Comparison of ENCODE assay signal across 8 mouse cellular contexts in the genomic region with DNA sequence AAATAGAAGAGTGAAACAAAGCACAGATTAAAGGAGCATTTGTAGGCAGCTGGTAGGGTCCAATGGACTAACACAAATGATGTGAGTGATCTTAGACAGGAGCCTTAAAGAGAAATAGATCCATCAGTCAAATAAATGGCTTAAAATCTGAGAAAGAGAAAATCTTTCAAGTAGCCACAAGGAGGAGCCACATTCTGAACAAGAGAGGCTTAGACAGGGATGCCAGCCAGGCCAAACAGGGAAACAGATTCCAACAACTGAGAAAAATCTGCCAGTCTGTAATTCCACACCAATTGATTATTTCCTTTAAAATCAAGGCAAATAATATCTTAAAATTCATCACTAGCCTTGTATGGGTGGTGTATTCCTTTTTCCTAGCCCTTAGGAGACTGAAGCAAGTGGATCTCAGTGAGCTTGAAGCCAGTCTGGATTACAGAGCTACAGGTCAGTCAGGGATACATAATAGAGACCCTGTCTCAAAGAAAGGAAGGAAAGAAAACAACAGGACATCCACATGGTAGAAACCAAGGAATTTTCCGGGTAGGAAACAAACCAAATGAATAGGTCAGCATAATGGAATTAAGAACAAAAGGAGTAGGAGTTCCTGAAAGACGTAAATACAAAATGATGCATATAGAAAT. TPM values are rescaled to one million over a fixed set of nuclear protein-coding genes. Genes with fewer than 3 reads are reported as not detected.
DNase-seq lines count a peak whose midpoint lies in the region; ATAC-seq and TF ChIP-seq lines count a peak whose summit lies in the region.

No protein-coding gene starts in this region.

- 80% methylated on average over 2 of the region's 2 CpGs for WGBS in heart, postnatal 0 days

- TF ChIP-seq CTCF in heart, postnatal 0 days (IDR thresholded peaks at IDR 0.05; ENCODE audit: low read depth), result peak; percentile 52

- DNase-seq in heart, postnatal 0 days (ENCODE audit: low spot score), result peak; percentile 75
- no peak for DNase-seq in heart, adult 11 months
- peak; percentile 53 for DNase-seq in CD4-positive, CD25-positive, alpha-beta regulatory T cell, adult 2 months (ENCODE audit: low read depth, low spot score)
- DNase-seq in cerebellum, adult 11-12 months, result peak; percentile 19
- peak; percentile 11 to 36 for DNase-seq in heart, postnatal 14 days
- DNase-seq in lung, postnatal 10 days, result peak; percentile 49
- no peak for DNase-seq in thymus, postnatal 4 days
- DNase-seq in adrenal gland, postnatal 4 days (ENCODE audit: low spot score in 2 of 2), result no peak

- no peaks in the 10 kb centered on the region for H3K27me3 ChIP-seq in heart, postnatal 0 days (ENCODE audit: control insufficient read depth, insufficient read depth, low read length)

- H3K4me1 ChIP-seq in heart, postnatal 0 days (ENCODE audit: control insufficient read depth, insufficient read depth), result no peaks in the 10 kb centered on the region

- no peak overlapping the region for H3K4me2 ChIP-seq in heart, postnatal 0 days (ENCODE audit: low read depth, low read length)

- intact Hi-C loops in heart, postnatal 14 days (cut with DNase I), result loop anchor here (2.0 to 5.0 kb wide), 3 partner anchors 55 to 320 kb away; a partner anchor contains a TSS

- no peak overlapping the region for H3K4me3 ChIP-seq in heart, postnatal 0 days (ENCODE audit: low read depth, low read length)

- no peak overlapping the region for H3K9ac ChIP-seq in heart, postnatal 0 days (replicated peaks; ENCODE audit: low read depth, low read length)

- TF ChIP-seq EP300 in heart, postnatal 0 days (IDR thresholded peaks at IDR 0.05; ENCODE audit: low read depth), result no peak

- ATAC-seq in heart, postnatal 0 days (ENCODE audit: insufficient read depth, low read depth), result no peak

- no peak overlapping the region for H3K27ac ChIP-seq in heart, postnatal 0 days (ENCODE audit: low read depth)

- H3K9me3 ChIP-seq in heart, postnatal 0 days (replicated peaks; ENCODE audit: control insufficient read depth, low read length), result no peaks in the 10 kb centered on the region

- no peaks in the 10 kb centered on the region for H3K36me3 ChIP-seq in heart, postnatal 0 days (replicated peaks; ENCODE audit: control insufficient read depth, insufficient read depth, low read length)

RNA-seq across cellular contexts. Expression of a gene that starts 26.8 kb away (rescaled TPM):
- not detected in 2 replicates for total RNA-seq in heart, postnatal 0 days (2014; rRNA removed; ENCODE audit: low replicate concordance)
- polyA plus RNA-seq in heart, postnatal 0 days (2015; fragmentation: Nextera tagmentation; extraction: Ambion mirVana), result 0.14 TPM in 1 of 2 replicates, not detected in the other
- total RNA-seq in heart, postnatal 14 days (2021), result not detected
- total RNA-seq in adrenal gland, postnatal 4 days (2021), result not detected

RNA-seq across cellular contexts. Expression of a gene that starts 33.4 kb away (rescaled TPM):
- 40.5 and 62.6 TPM in 2 replicates for total RNA-seq in heart, postnatal 0 days (2014; rRNA removed; ENCODE audit: low replicate concordance)
- 56.6 and 58.1 TPM in 2 replicates for polyA plus RNA-seq in heart, postnatal 0 days (2015; fragmentation: Nextera tagmentation; extraction: Ambion mirVana)
- 10 to 100 TPM; 57.1 to 58.6 TPM for total RNA-seq in heart, postnatal 14 days (2021)
- total RNA-seq in adrenal gland, postnatal 4 days (2021), result 10 to 100 TPM; 98.4 to 99.4 TPM

RNA-seq across cellular contexts. Expression of a gene that starts 49.3 kb away (rescaled TPM):
- total RNA-seq in heart, postnatal 0 days (2014; rRNA removed; ENCODE audit: low replicate concordance), result 0.12 TPM in 1 of 2 replicates, not detected in the other
- polyA plus RNA-seq in heart, postnatal 0 days (2015; fragmentation: Nextera tagmentation; extraction: Ambion mirVana), result 0.18 and 0.27 TPM in 2 replicates
- total RNA-seq in heart, postnatal 14 days (2021), result under 1 TPM; 0.20 to 0.33 TPM
- 1 to 10 TPM; 1.4 to 1.5 TPM for total RNA-seq in adrenal gland, postnatal 4 days (2021)

RNA-seq across cellular contexts. Expression of a gene that starts 54.2 kb away (rescaled TPM):
- 65.1 and 71.3 TPM in 2 replicates for total RNA-seq in heart, postnatal 0 days (2014; rRNA removed; ENCODE audit: low replicate concordance)
- 11.0 and 12.1 TPM in 2 replicates for polyA plus RNA-seq in heart, postnatal 0 days (2015; fragmentation: Nextera tagmentation; extraction: Ambion mirVana)
- 10 to 100 TPM; 73.5 to 91.5 TPM for total RNA-seq in heart, postnatal 14 days (2021)
- total RNA-seq in adrenal gland, postnatal 4 days (2021), result 10 to 100 TPM; 68.5 to 76.6 TPM

Comparison
In these comparisons a context has a peak if more than half of its experiments do, and no peak if none do; other contexts are left out.
1. DNase-seq: peak in heart, postnatal 0 days (single experiment), CD4-positive, CD25-positive, alpha-beta regulatory T cell, adult 2 months (single experiment), cerebellum, adult 11-12 months (single experiment), heart, postnatal 14 days (2 of 2) and lung, postnatal 10 days (single experiment); none in heart, adult 11 months (single experiment), thymus, postnatal 4 days (single experiment) and adrenal gland, postnatal 4 days (0 of 2).